Comparison of ENCODE assay signal across 31 mouse cellular contexts in the genomic region with DNA sequence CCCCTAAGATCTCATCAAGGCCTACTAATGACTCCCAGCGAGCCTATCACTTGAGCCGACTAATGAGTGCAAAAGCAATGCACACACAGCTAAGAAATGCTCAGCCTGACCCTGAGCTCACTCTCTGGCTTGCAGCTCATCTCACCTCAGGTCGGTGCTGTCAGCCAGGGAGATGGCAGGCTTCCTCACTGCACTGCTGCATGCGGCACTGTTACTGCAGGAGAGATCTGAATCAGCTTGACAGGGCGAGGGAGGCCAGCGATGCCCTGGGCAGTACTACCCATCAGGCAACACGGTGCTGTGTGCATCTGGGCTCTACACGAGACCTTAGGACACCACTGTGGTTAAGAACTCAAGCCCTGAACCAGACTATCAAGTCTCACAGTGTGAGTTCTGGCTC. TPM values are rescaled to one million over a fixed set of nuclear protein-coding genes. Genes with fewer than 3 reads are reported as not detected.
"Had no signal": no experiment of that assay in that cellular context is flagged by ENCODE, and none has a peak within 500 bp of the region (broad histone marks: within the 10 kb centered on the region; RNA-seq: fewer than 3 reads in every experiment).

No protein-coding gene starts in this region.

- H3K9ac ChIP-seq: liver, embryonic 13.5 days; stomach, embryonic 15.5 days had no signal

- DNase-seq: kidney, adult 2 months; kidney, postnatal 25 days; layer of hippocampus, adult 9-11 months; layer of hippocampus, postnatal 36 days; liver, embryonic 13.5 days; lung, adult 2 months; lung, postnatal 14 days; lung, postnatal 4 days; midbrain, embryonic 14.5 days; right cerebral cortex, postnatal 14 days; spleen, adult 18-20 months; thymus, adult 2 months; thymus, postnatal 14 days; thymus, postnatal 4 days had no signal

- H3K4me3 ChIP-seq: layer of hippocampus, adult 2 months; left cerebral cortex, adult 2 months; liver, embryonic 13.5 days; stomach, embryonic 15.5 days had no signal

- H3K4me2 ChIP-seq: liver, embryonic 13.5 days; stomach, embryonic 15.5 days had no signal

- H3K27me3 ChIP-seq: liver, embryonic 13.5 days; stomach, embryonic 15.5 days had no signal

- H3K9me3 ChIP-seq: liver, embryonic 13.5 days; stomach, embryonic 15.5 days had no signal

- H3K27ac ChIP-seq: kidney, postnatal 0 days; layer of hippocampus, adult 2 months; left cerebral cortex, adult 2 months; liver, embryonic 13.5 days; stomach, embryonic 15.5 days had no signal

RNA-seq across cellular contexts. Expression of a gene that starts 5.6 kb away (rescaled TPM):
- total RNA-seq: layer of hippocampus, adult 2 months; layer of hippocampus, postnatal 36 days; left cerebral cortex, adult 2 months; left cerebral cortex, postnatal 10 days; left cerebral cortex, postnatal 36 days; liver, adult 2 months; megakaryocyte progenitor cell, adult 5-6 weeks; midbrain, postnatal 0 days had no signal
- polyA plus RNA-seq: kidney, adult 2 months; kidney, embryonic 14.5 days; kidney, postnatal 0 days; large intestine, adult 2 months; limb, embryonic 11.5 days; limb, embryonic 14.5 days; liver, adult 2 months; liver, embryonic 13.5 days; liver, embryonic 16.5 days; lung, adult 2 months; lung, embryonic 16.5 days; midbrain, embryonic 14.5 days; midbrain, postnatal 0 days; neural tube, embryonic 11.5 days; neural tube, embryonic 14.5 days; stomach, embryonic 15.5 days; thymus, adult 2 months had no signal

RNA-seq across cellular contexts. Expression of a gene that starts 30.7 kb away (rescaled TPM):
- total RNA-seq: liver, adult 2 months; megakaryocyte progenitor cell, adult 5-6 weeks had no signal
- polyA plus RNA-seq: kidney, adult 2 months; large intestine, adult 2 months; liver, adult 2 months; lung, adult 2 months; neural tube, embryonic 14.5 days; stomach, embryonic 15.5 days had no signal
